Comparison of ENCODE assay signal across 19 mouse cellular contexts in genomic region chr14:73180671-73181070, GRCm38 (mm10). TPM values are rescaled to one million over a fixed set of nuclear protein-coding genes. Genes with fewer than 3 reads are reported as not detected.
DNase-seq lines count a peak whose midpoint lies in the region; ATAC-seq and TF ChIP-seq lines count a peak whose summit lies in the region.
"Had no signal": no experiment of that assay in that cellular context is flagged by ENCODE, and none has a peak within 500 bp of the region (broad histone marks: within the 10 kb centered on the region; RNA-seq: fewer than 3 reads in every experiment).

No protein-coding gene starts in this region.

- ATAC-seq in heart, embryonic 11.5 days (replicated peaks; ENCODE audit: insufficient number of reproducible peaks, low FRiP score, low TSS enrichment), result 0 out of 2 replicates have a peak, but pooled peaks have one; percentile 37
- no peak for ATAC-seq in stomach, embryonic 15.5 days (ENCODE audit: insufficient read depth, low FRiP score, low read depth)
- no peak for ATAC-seq in stomach, postnatal 0 days (ENCODE audit: low FRiP score, low TSS enrichment)
- ATAC-seq: activated CD4-positive, CD25-positive, alpha-beta regulatory T cell, adult 4 months; intestine, postnatal 0 days; midbrain, embryonic 15.5 days had no signal

- no peak for TF ChIP-seq EP300 in stomach, postnatal 0 days (optimal IDR thresholded peaks at IDR 0.05)

- no peak for TF ChIP-seq CTCF in stomach, postnatal 0 days (IDR thresholded peaks at IDR 0.05; ENCODE audit: low read depth)

- intact Hi-C loops in heart, postnatal 36 days (cut with DNase I), result no loop called here

- peaks cover 7% of the 10 kb centered on the region for H3K4me1 ChIP-seq in heart, embryonic 11.5 days (ENCODE audit: control insufficient read depth, insufficient read depth, low read length)
- no peaks in the 10 kb centered on the region for H3K4me1 ChIP-seq in stomach, embryonic 15.5 days
- no peaks in the 10 kb centered on the region for H3K4me1 ChIP-seq in stomach, postnatal 0 days (replicated peaks; ENCODE audit: control insufficient read depth, insufficient read depth)
- peaks cover 37% of the 10 kb centered on the region for H3K4me1 ChIP-seq in brown adipose tissue, adult 24 weeks (ENCODE audit: control insufficient read depth, insufficient read depth, insufficient read length, low read length)
- H3K4me1 ChIP-seq: midbrain, embryonic 15.5 days had no signal

- no peak overlapping the region for H3K4me2 ChIP-seq in heart, embryonic 11.5 days
- no peak overlapping the region for H3K4me2 ChIP-seq in stomach, embryonic 15.5 days
- no peak overlapping the region for H3K4me2 ChIP-seq in stomach, postnatal 0 days (replicated peaks; ENCODE audit: low read depth)
- H3K4me2 ChIP-seq: forebrain, embryonic 13.5 days; hindbrain, embryonic 14.5 days; lung, embryonic 14.5 days; midbrain, embryonic 15.5 days had no signal

- no peak overlapping the region for H3K27ac ChIP-seq in heart, embryonic 11.5 days (ENCODE audit: low read depth, low read length)
- H3K27ac ChIP-seq in stomach, embryonic 15.5 days, result peak overlapping the region; percentile 26; the same call in 1 of the 2 replicates
- no peak overlapping the region for H3K27ac ChIP-seq in stomach, postnatal 0 days (replicated peaks)
- H3K27ac ChIP-seq in brown adipose tissue, adult 24 weeks (replicated peaks; ENCODE audit: low read depth, low read length), result 0 out of 2 replicates have a peak overlapping the region, but pooled peaks have one; percentile 5
- H3K27ac ChIP-seq: forebrain, embryonic 13.5 days; hindbrain, embryonic 14.5 days; midbrain, embryonic 15.5 days had no signal

- H3K27me3 ChIP-seq in heart, embryonic 11.5 days (ENCODE audit: control insufficient read depth, insufficient read depth, low read length), result no peaks in the 10 kb centered on the region
- H3K27me3 ChIP-seq in stomach, embryonic 15.5 days (replicated peaks), result no peaks in the 10 kb centered on the region
- H3K27me3 ChIP-seq in stomach, postnatal 0 days (ENCODE audit: control insufficient read depth, insufficient read depth, low read length), result no peaks in the 10 kb centered on the region
- H3K27me3 ChIP-seq: forebrain, embryonic 13.5 days; midbrain, embryonic 15.5 days had no signal

- no peak for DNase-seq in heart, postnatal 36 days
- no peak for DNase-seq in stomach, postnatal 0 days (ENCODE audit: low spot score)
- no peak for DNase-seq in adrenal gland, adult (ENCODE audit: inconsistent age in 2 of 2, low spot score in 1 of 2)
- no peak for DNase-seq in lung, postnatal 25 days (ENCODE audit: low spot score)
- no peak for DNase-seq in layer of hippocampus, postnatal 14 days (ENCODE audit: low spot score in 2 of 2)
- DNase-seq: adrenal gland, postnatal 25 days; cerebellum, adult 9-11 months; embryo, embryonic 11 days; gastrocnemius, postnatal 36 days; kidney, postnatal 10 days had no signal

- H3K9ac ChIP-seq in heart, embryonic 11.5 days (ENCODE audit: low read depth, low read length), result no peak overlapping the region
- no peak overlapping the region for H3K9ac ChIP-seq in stomach, embryonic 15.5 days
- H3K9ac ChIP-seq in stomach, postnatal 0 days (ENCODE audit: low read length), result no peak overlapping the region
- H3K9ac ChIP-seq: forebrain, embryonic 13.5 days; hindbrain, embryonic 14.5 days; lung, embryonic 14.5 days; midbrain, embryonic 15.5 days had no signal

- H3K4me3 ChIP-seq in heart, embryonic 11.5 days (ENCODE audit: low read depth, low read length), result no peak overlapping the region
- H3K4me3 ChIP-seq in stomach, embryonic 15.5 days (replicated peaks), result no peak overlapping the region
- no peak overlapping the region for H3K4me3 ChIP-seq in stomach, postnatal 0 days (ENCODE audit: low read depth, low read length)
- H3K4me3 ChIP-seq in brown adipose tissue, adult 24 weeks (ENCODE audit: insufficient read depth, low read depth, low read length), result no peak overlapping the region
- H3K4me3 ChIP-seq: forebrain, embryonic 13.5 days; midbrain, embryonic 15.5 days had no signal

- WGBS in heart, embryonic 11.5 days (ENCODE audit: insufficient replicate concordance), result 67% methylated on average over 3 of the region's 3 CpGs
- 71% methylated on average over 3 of the region's 3 CpGs for WGBS in stomach, embryonic 15.5 days
- 65% methylated on average over 3 of the region's 3 CpGs for WGBS in stomach, postnatal 0 days

- peaks cover 16% of the 10 kb centered on the region for H3K36me3 ChIP-seq in heart, embryonic 11.5 days (ENCODE audit: control insufficient read depth, insufficient read depth, low read length)
- H3K36me3 ChIP-seq in stomach, embryonic 15.5 days, result peaks cover 12% of the 10 kb centered on the region
- H3K36me3 ChIP-seq in stomach, postnatal 0 days (ENCODE audit: control insufficient read depth, insufficient read depth, low read length), result peaks cover 7% of the 10 kb centered on the region

- no peaks in the 10 kb centered on the region for H3K9me3 ChIP-seq in heart, embryonic 11.5 days (replicated peaks; ENCODE audit: control insufficient read depth, low read length)
- H3K9me3 ChIP-seq in stomach, embryonic 15.5 days, result no peaks in the 10 kb centered on the region
- H3K9me3 ChIP-seq in stomach, postnatal 0 days (ENCODE audit: control insufficient read depth, low read length), result no peaks in the 10 kb centered on the region
- H3K9me3 ChIP-seq: midbrain, embryonic 15.5 days had no signal

RNA-seq across cellular contexts. Expression of gene Lpar6, which starts 57.0 kb away (rescaled TPM):
- 8.8 and 10.5 TPM in 2 replicates for polyA plus RNA-seq in heart, embryonic 11.5 days (2014; fragmentation: Nextera tagmentation; extraction: Ambion mirVana)
- total RNA-seq in heart, postnatal 36 days (2021), result 1 to 10 TPM; 2.4 to 4.6 TPM
- polyA plus RNA-seq in stomach, embryonic 15.5 days (2015; fragmentation: Nextera tagmentation; extraction: Ambion mirVana), result 13.9 and 16.1 TPM in 2 replicates
- 12.2 and 12.4 TPM in 2 replicates for polyA plus RNA-seq in stomach, postnatal 0 days (2015; fragmentation: Nextera tagmentation; extraction: Ambion mirVana)
- 15.0 and 19.7 TPM in 2 replicates for polyA plus RNA-seq in brown adipose tissue, adult 24 weeks (2012; ENCODE audit: insufficient read depth, insufficient read length, missing spikeins)
- 1 to 10 TPM; 2.1 to 2.2 TPM for total RNA-seq in layer of hippocampus, postnatal 14 days (2021)

RNA-seq across cellular contexts. Expression of gene Rcbtb2, which starts 57.8 kb away (rescaled TPM):
- polyA plus RNA-seq in heart, embryonic 11.5 days (2014; fragmentation: Nextera tagmentation; extraction: Ambion mirVana), result 71.4 and 74.7 TPM in 2 replicates
- total RNA-seq in heart, postnatal 36 days (2021), result 10 to 100 TPM; 20.0 to 23.2 TPM
- polyA plus RNA-seq in stomach, embryonic 15.5 days (2015; fragmentation: Nextera tagmentation; extraction: Ambion mirVana), result 79.7 and 87.3 TPM in 2 replicates
- polyA plus RNA-seq in stomach, postnatal 0 days (2015; fragmentation: Nextera tagmentation; extraction: Ambion mirVana), result 42.7 and 44.0 TPM in 2 replicates
- 138 and 227 TPM in 2 replicates for polyA plus RNA-seq in brown adipose tissue, adult 24 weeks (2012; ENCODE audit: insufficient read depth, insufficient read length, missing spikeins)
- total RNA-seq in layer of hippocampus, postnatal 14 days (2021), result 10 to 100 TPM; 29.2 to 32.2 TPM

Comparison
In these comparisons a context has a peak if more than half of its experiments do, and no peak if none do; other contexts are left out.
1. H3K27ac ChIP-seq: peak in stomach, embryonic 15.5 days (single experiment) and brown adipose tissue, adult 24 weeks (single experiment); none in heart, embryonic 11.5 days (single experiment) and stomach, postnatal 0 days (single experiment).